Mouse (Mus musculus): ENCODE data around the gene Prkg1. TPM values are rescaled to one million over a fixed set of nuclear protein-coding genes. Genes with fewer than 3 reads are reported as not detected.
"Not testable (repeated sequence)": the region's sequence is repeated elsewhere in the genome, so short reads cannot be mapped to it uniquely, and the experiment has no call there.

The Prkg1 gene
- polyA plus RNA-seq, 1 experiment from 2014 or later, result 3.2 TPM

- H3K36me3 ChIP-seq, result no peaks in the 10 kb centered on the region
- H3K27me3 ChIP-seq (ENCODE audit: low read depth, poor library complexity, severe bottlenecking), result no peaks in the 10 kb centered on the region
- H3K27ac ChIP-seq (replicated peaks), result no peak overlapping the region
- DNase-seq (ENCODE audit: low spot score), result no peak
- 63% methylated on average over 3 of the region's 3 CpGs for WGBS
- H3K9me3 ChIP-seq (replicated peaks), result no peaks in the 10 kb centered on the region
- no peaks in the 10 kb centered on the region for H3K4me1 ChIP-seq
- no peak overlapping the region for H3K4me3 ChIP-seq
Measured at GRCm38 (mm10) chr19:31284581-31284980, 480.3 kb downstream of the Prkg1 start.

GRCm38 (mm10) chr19:31284126-31284525 is 480.7 kb downstream of the Prkg1 start:
- 97% methylated on average over 7 of the region's 7 CpGs for WGBS
- no peak overlapping the region for H3K4me3 ChIP-seq
- DNase-seq (ENCODE audit: low spot score), result no peak
- no peaks in the 10 kb centered on the region for H3K36me3 ChIP-seq
- no peaks in the 10 kb centered on the region for H3K4me1 ChIP-seq
- H3K9me3 ChIP-seq (replicated peaks), result no peaks in the 10 kb centered on the region
- H3K27ac ChIP-seq (replicated peaks), result no peak overlapping the region
- H3K27me3 ChIP-seq (ENCODE audit: low read depth, poor library complexity, severe bottlenecking), result no peaks in the 10 kb centered on the region

GRCm38 (mm10) chr19:31283617-31284016 is 481.2 kb downstream of the Prkg1 start:
- no peaks in the 10 kb centered on the region for H3K9me3 ChIP-seq (replicated peaks)
- H3K4me3 ChIP-seq, result no peak overlapping the region
- H3K4me1 ChIP-seq, result no peaks in the 10 kb centered on the region
- H3K27ac ChIP-seq (replicated peaks), result no peak overlapping the region
- 90% methylated on average over 2 of the region's 2 CpGs for WGBS
- no peaks in the 10 kb centered on the region for H3K36me3 ChIP-seq
- DNase-seq (ENCODE audit: low spot score), result no peak
- H3K27me3 ChIP-seq (ENCODE audit: low read depth, poor library complexity, severe bottlenecking), result no peaks in the 10 kb centered on the region

GRCm38 (mm10) chr19:31279797-31280486 is 484.9 kb downstream of the Prkg1 start:
- no peak overlapping the region for H3K4me3 ChIP-seq
- 89% methylated on average over 7 of the region's 7 CpGs for WGBS
- H3K27me3 ChIP-seq (ENCODE audit: low read depth, poor library complexity, severe bottlenecking), result no peaks in the 10 kb centered on the region
- H3K36me3 ChIP-seq, result no peaks in the 10 kb centered on the region
- DNase-seq (ENCODE audit: low spot score), result no peak
- no peaks in the 10 kb centered on the region for H3K9me3 ChIP-seq (replicated peaks)
- H3K4me1 ChIP-seq, result no peaks in the 10 kb centered on the region
- no peak overlapping the region for H3K27ac ChIP-seq (replicated peaks)

GRCm38 (mm10) chr19:31262438-31262837 is 502.4 kb downstream of the Prkg1 start:
- Histone ChIP-seq H3K4me3 (no peak overlapping the region), H3K4me1 (no peaks in the 10 kb centered on the region), H3K27ac (replicated peaks) (no peak overlapping the region), H3K27me3 (ENCODE audit: low read depth, poor library complexity, severe bottlenecking) (no peaks in the 10 kb centered on the region), H3K9me3 (replicated peaks) (no peaks in the 10 kb centered on the region), H3K36me3 (no peaks in the 10 kb centered on the region)
- DNase-seq (ENCODE audit: low spot score), result no peak
- 90% methylated on average over 1 of the region's 1 CpGs for WGBS

GRCm38 (mm10) chr19:31260494-31260893 is 504.3 kb downstream of the Prkg1 start:
- Histone ChIP-seq H3K9me3 (replicated peaks) (no peaks in the 10 kb centered on the region), H3K4me1 (no peaks in the 10 kb centered on the region), H3K4me3 (no peak overlapping the region), H3K27me3 (ENCODE audit: low read depth, poor library complexity, severe bottlenecking) (no peaks in the 10 kb centered on the region), H3K36me3 (no peaks in the 10 kb centered on the region), H3K27ac (replicated peaks) (no peak overlapping the region)
- DNase-seq (ENCODE audit: low spot score), result no peak

GRCm38 (mm10) chr19:31255780-31256179 is 509.1 kb downstream of the Prkg1 start:
- Histone ChIP-seq H3K27ac (replicated peaks) (no peak overlapping the region), H3K4me3 (no peak overlapping the region), H3K27me3 (ENCODE audit: low read depth, poor library complexity, severe bottlenecking) (no peaks in the 10 kb centered on the region), H3K9me3 (replicated peaks) (no peaks in the 10 kb centered on the region), H3K36me3 (no peaks in the 10 kb centered on the region), H3K4me1 (no peaks in the 10 kb centered on the region)
- WGBS, result 83% methylated on average over 2 of the region's 2 CpGs
- no peak for DNase-seq (ENCODE audit: low spot score)

GRCm38 (mm10) chr19:31232410-31232809 is 532.4 kb downstream of the Prkg1 start:
- no peaks in the 10 kb centered on the region for H3K36me3 ChIP-seq
- no peak overlapping the region for H3K27ac ChIP-seq (replicated peaks)
- H3K4me1 ChIP-seq, result no peaks in the 10 kb centered on the region
- H3K4me3 ChIP-seq, result no peak overlapping the region
- H3K9me3 ChIP-seq (replicated peaks), result no peaks in the 10 kb centered on the region
- no peak for DNase-seq (ENCODE audit: low spot score)
- no peaks in the 10 kb centered on the region for H3K27me3 ChIP-seq (ENCODE audit: low read depth, poor library complexity, severe bottlenecking)

GRCm38 (mm10) chr19:31228385-31228784 is 536.4 kb downstream of the Prkg1 start:
- DNase-seq (ENCODE audit: low spot score), result no peak
- Histone ChIP-seq H3K9me3 (replicated peaks) (no peaks in the 10 kb centered on the region), H3K27me3 (ENCODE audit: low read depth, poor library complexity, severe bottlenecking) (no peaks in the 10 kb centered on the region), H3K27ac (replicated peaks) (no peak overlapping the region), H3K36me3 (no peaks in the 10 kb centered on the region), H3K4me3 (no peak overlapping the region), H3K4me1 (no peaks in the 10 kb centered on the region)
- WGBS, result 89% methylated on average over 3 of the region's 3 CpGs

GRCm38 (mm10) chr19:31223457-31223856 is 541.4 kb downstream of the Prkg1 start:
- Histone ChIP-seq H3K4me1 (no peaks in the 10 kb centered on the region), H3K27ac (replicated peaks) (no peak overlapping the region), H3K36me3 (no peaks in the 10 kb centered on the region), H3K4me3 (no peak overlapping the region), H3K27me3 (ENCODE audit: low read depth, poor library complexity, severe bottlenecking) (no peaks in the 10 kb centered on the region), H3K9me3 (replicated peaks) (no peaks in the 10 kb centered on the region)
- 84% methylated on average over 1 of the region's 1 CpGs for WGBS
- no peak for DNase-seq (ENCODE audit: low spot score)

GRCm38 (mm10) chr19:31219261-31219660 is 545.6 kb downstream of the Prkg1 start:
- not testable (repeated sequence) for H3K27ac ChIP-seq (replicated peaks); H3K36me3 ChIP-seq; H3K4me3 ChIP-seq; H3K9me3 ChIP-seq (replicated peaks); H3K27me3 ChIP-seq (ENCODE audit: low read depth, poor library complexity, severe bottlenecking); DNase-seq (ENCODE audit: low spot score); H3K4me1 ChIP-seq
- WGBS, result 82% methylated on average over 4 of the region's 4 CpGs

GRCm38 (mm10) chr19:31210850-31211249 is 554.0 kb downstream of the Prkg1 start:
- no peak overlapping the region for H3K4me3 ChIP-seq
- H3K27ac ChIP-seq (replicated peaks), result no peak overlapping the region
- H3K36me3 ChIP-seq, result no peaks in the 10 kb centered on the region
- H3K9me3 ChIP-seq (replicated peaks), result no peaks in the 10 kb centered on the region
- no peak for DNase-seq (ENCODE audit: low spot score)
- no peaks in the 10 kb centered on the region; the same call in 1 of the 2 replicates for H3K4me1 ChIP-seq
- 78% methylated on average over 3 of the region's 3 CpGs for WGBS
- no peaks in the 10 kb centered on the region for H3K27me3 ChIP-seq (ENCODE audit: low read depth, poor library complexity, severe bottlenecking)

- 65% methylated on average over 2 of the region's 2 CpGs for WGBS
Measured at GRCm38 (mm10) chr19:31210449-31210848, 554.4 kb downstream of the Prkg1 start.

GRCm38 (mm10) chr19:31199583-31199982 is 565.2 kb downstream of the Prkg1 start:
- H3K36me3 ChIP-seq, result no peaks in the 10 kb centered on the region
- DNase-seq (ENCODE audit: low spot score), result no peak
- WGBS, result 58% methylated on average over 5 of the region's 5 CpGs
- H3K27ac ChIP-seq (replicated peaks), result 0 out of 2 replicates have a peak overlapping the region, but pooled peaks have one; percentile 39
- no peak overlapping the region for H3K4me3 ChIP-seq
- H3K9me3 ChIP-seq (replicated peaks), result no peaks in the 10 kb centered on the region
- no peaks in the 10 kb centered on the region for H3K27me3 ChIP-seq (ENCODE audit: low read depth, poor library complexity, severe bottlenecking)
- H3K4me1 ChIP-seq, result peaks cover 26% of the 10 kb centered on the region

More at GRCm38 (mm10) chr19:31210449-31210848, 554.4 kb downstream of the Prkg1 start:
- Histone ChIP-seq H3K27me3 (ENCODE audit: low read depth, poor library complexity, severe bottlenecking) (no peaks in the 10 kb centered on the region), H3K4me1 (no peaks in the 10 kb centered on the region; the same call in 1 of the 2 replicates), H3K4me3 (no peak overlapping the region), H3K36me3 (no peaks in the 10 kb centered on the region), H3K9me3 (replicated peaks) (no peaks in the 10 kb centered on the region), H3K27ac (replicated peaks) (no peak overlapping the region; the same call in 1 of the 2 replicates)
- no peak for DNase-seq (ENCODE audit: low spot score)

All from midbrain, embryonic 10.5 days (tissue).